ENCODE assay signal across 8 mouse cellular contexts in genomic region chr11:69063413-69064201, GRCm38 (mm10). TPM values are rescaled to one million over a fixed set of nuclear protein-coding genes. Genes with fewer than 3 reads are reported as not detected.
A peak's percentile ranks its signal among the peaks of the same experiment; 100 is the strongest.
DNase-seq lines count a peak whose midpoint lies in the region; ATAC-seq and TF ChIP-seq lines count a peak whose summit lies in the region.

No protein-coding gene starts in this region.

- peak overlapping the region; percentile 71 for H3K27ac ChIP-seq in kidney, embryonic 14.5 days (ENCODE audit: low read depth, low read length)
- peak overlapping the region; percentile 6 for H3K27ac ChIP-seq in liver, embryonic 14.5 days
- H3K27ac ChIP-seq in testis, adult 2 months (ENCODE audit: control insufficient read depth, insufficient read depth, low read depth, low read length): peak overlapping the region; percentile 74

- peak; percentile 82 for DNase-seq in kidney, adult 18-20 months
- DNase-seq in kidney, adult 11 months: no peak
- DNase-seq in embryo, embryonic 10 days (ENCODE audit: low spot score): peak; percentile 85
- DNase-seq in heart, adult 18-20 months: peak; percentile 75 to 91
- DNase-seq in liver, embryonic 14.5 days (ENCODE audit: low read depth in 3 of 3, low spot score in 3 of 3): peak in 1 of 3 experiments; percentile 54
- DNase-seq in neural tube, embryonic 10.5 days (ENCODE audit: extremely low spot score, low spot score): peak; percentile 98

- H3K27me3 ChIP-seq in kidney, embryonic 14.5 days (ENCODE audit: control insufficient read depth, insufficient read depth, low read length): no peaks in the 10 kb centered on the region
- no peaks in the 10 kb centered on the region for H3K27me3 ChIP-seq in liver, embryonic 14.5 days (ENCODE audit: control insufficient read depth, insufficient read depth, low read length)
- no peaks in the 10 kb centered on the region for H3K27me3 ChIP-seq in testis, adult 2 months (ENCODE audit: control insufficient read depth, insufficient read depth, low read length)

- TF ChIP-seq CTCF in liver, embryonic 14.5 days (IDR thresholded peaks at IDR 0.05; ENCODE audit: low read depth): no peak
- TF ChIP-seq CTCF in testis, adult 2 months (IDR thresholded peaks at IDR 0.05; ENCODE audit: control insufficient read depth, insufficient read depth, insufficient replicate concordance, low read depth, low read length): no peak

- peak overlapping the region; percentile 89 for H3K4me3 ChIP-seq in kidney, embryonic 14.5 days (ENCODE audit: low read length)
- peak overlapping the region; percentile 65 to 98 for H3K4me3 ChIP-seq in liver, embryonic 14.5 days (ENCODE audit: insufficient read depth in 1 of 2, low read depth in 2 of 2, low read length in 2 of 2)
- H3K4me3 ChIP-seq in testis, adult 2 months (ENCODE audit: control insufficient read depth, low read depth, low read length): peak overlapping the region; percentile 84

- no peaks in the 10 kb centered on the region for H3K36me3 ChIP-seq in kidney, embryonic 14.5 days (ENCODE audit: control insufficient read depth, insufficient read depth, low read length)
- no peaks in the 10 kb centered on the region for H3K36me3 ChIP-seq in liver, embryonic 14.5 days (replicated peaks; ENCODE audit: control insufficient read depth, insufficient read depth, low read depth)
- H3K36me3 ChIP-seq in testis, adult 2 months (ENCODE audit: control insufficient read depth, insufficient read depth, low read length): no peaks in the 10 kb centered on the region

- H3K4me1 ChIP-seq in kidney, embryonic 14.5 days (ENCODE audit: control insufficient read depth, insufficient read depth, low read length): peaks cover 20% of the 10 kb centered on the region
- peaks cover 6 to 41% of the 10 kb centered on the region in 2 experiments; a peak in 3 of 4 replicates for H3K4me1 ChIP-seq in liver, embryonic 14.5 days (replicated peaks; ENCODE audit: control insufficient read depth in 2 of 2, insufficient read depth in 2 of 2, low read length in 1 of 2)
- H3K4me1 ChIP-seq in testis, adult 2 months (ENCODE audit: control insufficient read depth, insufficient read depth, low read length): peaks cover 29% of the 10 kb centered on the region

- WGBS in kidney, embryonic 14.5 days: under 1% methylated on average over 31 of the region's 31 CpGs
- under 1% methylated on average over 31 of the region's 31 CpGs for WGBS in liver, embryonic 14.5 days (ENCODE audit: insufficient replicate concordance)

- TF ChIP-seq POLR2A in testis, adult 2 months (IDR thresholded peaks at IDR 0.05; ENCODE audit: control insufficient read depth, low read depth, low read length): peak; percentile 50

- TF ChIP-seq EP300 in liver, embryonic 14.5 days (IDR thresholded peaks at IDR 0.05; ENCODE audit: low read depth): peak; percentile 24; the same call in 1 of the 2 replicates

- H3K4me2 ChIP-seq in kidney, embryonic 14.5 days (replicated peaks; ENCODE audit: low read depth, low read length): peak overlapping the region; percentile 69
- H3K4me2 ChIP-seq in liver, embryonic 14.5 days (ENCODE audit: low read depth): peak overlapping the region; percentile 71

- peak overlapping the region; percentile 59 for H3K9ac ChIP-seq in kidney, embryonic 14.5 days (ENCODE audit: low read depth, low read length)
- H3K9ac ChIP-seq in liver, embryonic 14.5 days (replicated peaks): peak overlapping the region; percentile 69

- no peaks in the 10 kb centered on the region for H3K9me3 ChIP-seq in kidney, embryonic 14.5 days (ENCODE audit: control insufficient read depth, low read length)
- no peaks in the 10 kb centered on the region for H3K9me3 ChIP-seq in liver, embryonic 14.5 days (ENCODE audit: control insufficient read depth, low read length)

- ATAC-seq in kidney, embryonic 14.5 days (ENCODE audit: low FRiP score, low TSS enrichment): peak; percentile 43; the same call in 1 of the 2 replicates
- peak; percentile 34; the same call in 1 of the 2 replicates for ATAC-seq in liver, embryonic 14.5 days (ENCODE audit: insufficient read depth)

RNA-seq across cellular contexts. Expression of gene Borcs6, which starts 4.1 kb away (rescaled TPM):
- total RNA-seq in heart, adult 18-20 months (2021): 10 to 100 TPM; 16.7 to 19.3 TPM
- 6.6 and 7.5 TPM in 2 replicates for polyA plus RNA-seq in kidney, embryonic 14.5 days (2014; fragmentation: Nextera tagmentation; extraction: Ambion mirVana)
- polyA plus RNA-seq in liver, embryonic 14.5 days (2012; rRNA removed): 3.0 and 3.4 TPM in 2 replicates
- 2.2 and 3.0 TPM in 2 replicates for polyA plus RNA-seq in liver, embryonic 14.5 days (2014; fragmentation: Nextera tagmentation; extraction: Ambion mirVana)
- 13.4 and 15.8 TPM in 2 replicates for polyA plus RNA-seq in testis, adult 2 months (2012; rRNA removed)

RNA-seq across cellular contexts. Expression of gene Tmem107, which starts 7.0 kb away (rescaled TPM):
- 1 to 10 TPM; 5.3 to 7.0 TPM for total RNA-seq in heart, adult 18-20 months (2021)
- 62.2 and 73.8 TPM in 2 replicates for polyA plus RNA-seq in kidney, embryonic 14.5 days (2014; fragmentation: Nextera tagmentation; extraction: Ambion mirVana)
- polyA plus RNA-seq in liver, embryonic 14.5 days (2012; rRNA removed): 12.0 and 18.0 TPM in 2 replicates
- 21.9 and 29.3 TPM in 2 replicates for polyA plus RNA-seq in liver, embryonic 14.5 days (2014; fragmentation: Nextera tagmentation; extraction: Ambion mirVana)
- 135 and 142 TPM in 2 replicates for polyA plus RNA-seq in testis, adult 2 months (2012; rRNA removed)

RNA-seq across cellular contexts. Expression of gene Aurkb, which starts 18.2 kb away (rescaled TPM):
- 1 to 10 TPM in 1 of 2 experiments, under 1 TPM in 1; 0.67 to 1.5 TPM for total RNA-seq in heart, adult 18-20 months (2021)
- 145 and 155 TPM in 2 replicates for polyA plus RNA-seq in kidney, embryonic 14.5 days (2014; fragmentation: Nextera tagmentation; extraction: Ambion mirVana)
- 65.6 and 78.6 TPM in 2 replicates for polyA plus RNA-seq in liver, embryonic 14.5 days (2012; rRNA removed)
- 90.8 and 94.3 TPM in 2 replicates for polyA plus RNA-seq in liver, embryonic 14.5 days (2014; fragmentation: Nextera tagmentation; extraction: Ambion mirVana)
- 15.2 and 17.9 TPM in 2 replicates for polyA plus RNA-seq in testis, adult 2 months (2012; rRNA removed)

RNA-seq across cellular contexts. Expression of gene Vamp2, which starts 24.7 kb away (rescaled TPM):
- total RNA-seq in heart, adult 18-20 months (2021): 10 to 100 TPM; 53.9 to 55.4 TPM
- polyA plus RNA-seq in kidney, embryonic 14.5 days (2014; fragmentation: Nextera tagmentation; extraction: Ambion mirVana): 57.5 and 86.5 TPM in 2 replicates
- 23.0 and 23.1 TPM in 2 replicates for polyA plus RNA-seq in liver, embryonic 14.5 days (2012; rRNA removed)
- 11.4 and 12.6 TPM in 2 replicates for polyA plus RNA-seq in liver, embryonic 14.5 days (2014; fragmentation: Nextera tagmentation; extraction: Ambion mirVana)
- 36.3 and 43.1 TPM in 2 replicates for polyA plus RNA-seq in testis, adult 2 months (2012; rRNA removed)

RNA-seq across cellular contexts. Expression of gene Per1, which starts 31.4 kb away (rescaled TPM):
- 10 to 100 TPM; 38.8 to 48.5 TPM for total RNA-seq in heart, adult 18-20 months (2021)
- polyA plus RNA-seq in kidney, embryonic 14.5 days (2014; fragmentation: Nextera tagmentation; extraction: Ambion mirVana): 6.1 and 8.9 TPM in 2 replicates
- 1.8 and 1.9 TPM in 2 replicates for polyA plus RNA-seq in liver, embryonic 14.5 days (2012; rRNA removed)
- polyA plus RNA-seq in liver, embryonic 14.5 days (2014; fragmentation: Nextera tagmentation; extraction: Ambion mirVana): 3.0 and 4.2 TPM in 2 replicates
- 103 and 106 TPM in 2 replicates for polyA plus RNA-seq in testis, adult 2 months (2012; rRNA removed)

Comparison
In these comparisons a context has a peak if more than half of its experiments do, and no peak if none do; other contexts are left out.
1. H3K27ac ChIP-seq: peak in every context shown above with its lines; median percentile 74 in testis, adult 2 months; 71 in kidney, embryonic 14.5 days; 6 in liver, embryonic 14.5 days.